Mouse (Mus musculus) gastrocnemius, postnatal 4 days (tissue): ENCODE data around the gene Spats2. TPM values are rescaled to one million over a fixed set of nuclear protein-coding genes. Genes with fewer than 3 reads are reported as not detected.
A peak's percentile ranks its signal among the peaks of the same experiment; 100 is the strongest.
"Not testable (repeated sequence)": the region's sequence is repeated elsewhere in the genome, so short reads cannot be mapped to it uniquely, and the experiment has no call there.

ENCODE experiments used
- DNase-seq, 2 experiments: peaks; one replicate each; pipeline ENCODE4 v3.0.0; 2021 to 2022; ENCODE audit warnings: low spot score in 2 of 2, mixed read lengths in 2 of 2
- long read RNA-seq, 2 experiments: library from polyadenylated mRNA; stranded (forward); transcript quantifications; one replicate each; pipeline ENCODE4 v2.0.0; 2021
- total RNA-seq, 2 experiments: library from RNA; stranded (reverse); gene quantifications; 2 replicates each; pipeline ENCODE4 v1.2.3; 2021

Gene Spats2
- total RNA-seq: 10 to 100 TPM; 21.4 to 22.4 TPM
- long read RNA-seq, experiment 1, transcript Spats2-201 (13 exons, 3,096 nt): major isoform, 39 of 46 reads
- long read RNA-seq, experiment 1, partial matches to known transcripts: 3 of 46 reads
- long read RNA-seq, experiment 1, other reads (novel, unspliced or antisense): 4 of 46 reads
- long read RNA-seq, experiment 2, transcript Spats2-201 (13 exons, 3,096 nt): major isoform, 28 of 35 reads
- long read RNA-seq, experiment 2, partial matches to known transcripts: 2 of 35 reads
- long read RNA-seq, experiment 2, other reads (novel, unspliced or antisense): 5 of 35 reads

DNA sequence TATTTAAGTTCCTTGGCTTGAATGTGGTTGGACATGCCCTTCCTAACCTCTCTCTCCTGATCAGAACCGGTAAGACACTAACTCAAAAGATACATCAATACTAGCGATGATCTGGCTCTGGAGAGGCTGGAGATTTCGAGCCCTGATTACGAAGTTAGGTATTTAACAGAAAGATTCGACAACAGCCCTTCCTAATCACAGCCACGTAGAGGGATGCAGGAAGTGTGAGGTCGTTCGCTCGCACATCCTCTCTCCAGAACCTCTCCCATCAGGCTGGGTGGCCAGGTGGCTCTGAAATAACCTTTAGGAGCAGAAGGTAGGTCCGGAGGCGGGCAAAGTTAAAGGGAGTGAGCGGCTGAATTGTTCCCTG is at the start of gene Spats2:
TSS of gene Spats2 (plus strand) at position 206 of the 370 bp plus-strand sequence.
- no peak for DNase-seq

- DNase-seq: not testable (repeated sequence)
These were observed 49.7 kb upstream of the Spats2 start for GRCm38 (mm10) chr15:99076011-99076410.

DNA sequence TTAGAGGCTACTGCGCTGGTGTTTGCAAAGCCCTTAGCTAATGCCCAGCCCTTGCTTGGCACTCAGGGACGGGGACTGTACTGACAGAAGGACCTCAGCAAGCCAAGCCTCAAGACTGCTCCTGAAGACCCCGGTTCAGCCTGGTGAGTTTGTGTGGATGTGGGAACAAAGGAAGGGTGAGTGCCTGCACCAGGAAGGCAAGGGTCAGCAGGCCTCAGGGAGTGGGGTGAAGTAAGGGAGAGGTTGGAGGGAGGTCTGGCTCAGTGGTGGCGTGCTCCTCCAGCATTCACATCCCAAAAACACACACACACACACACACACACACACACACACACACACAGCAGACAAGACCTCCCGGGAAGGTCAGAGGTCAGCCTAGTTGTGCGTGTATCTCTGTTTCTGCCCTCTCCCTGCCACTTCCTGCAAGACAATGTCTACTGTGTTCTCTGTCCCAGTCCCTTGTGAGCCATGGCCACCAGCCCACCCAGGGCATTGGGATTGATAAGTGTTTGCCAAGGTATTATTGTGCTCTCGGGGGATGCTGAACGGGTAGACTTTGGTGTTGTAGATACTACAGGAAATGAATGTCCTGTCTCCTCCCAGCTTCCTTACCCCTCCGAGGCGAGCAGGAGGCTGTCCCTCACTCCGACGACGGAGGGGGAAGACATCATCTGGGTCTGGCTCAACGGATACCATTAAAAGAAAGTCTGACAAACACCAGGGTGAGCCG is 47.4 kb upstream of the Spats2 start:
- DNase-seq: no peak

DNA sequence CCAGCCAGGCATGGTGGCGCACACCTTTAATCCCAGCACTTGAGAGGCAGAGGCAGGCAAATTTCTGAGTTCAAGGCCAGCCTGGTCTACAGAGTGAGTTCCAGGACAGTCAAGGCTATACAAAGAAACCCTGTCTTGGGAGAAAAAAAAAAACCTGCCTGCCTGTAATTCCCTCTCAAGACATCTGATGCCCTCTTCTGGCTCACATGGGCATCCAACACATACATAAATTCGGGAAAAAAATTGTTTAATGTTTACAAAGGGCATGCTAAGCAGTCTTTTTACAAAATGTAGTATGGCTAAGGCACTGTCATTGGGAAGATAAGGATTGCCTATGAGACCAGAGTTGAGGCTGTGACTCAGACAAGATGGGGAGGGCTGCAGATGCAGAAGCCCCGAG is 45.9 kb upstream of the Spats2 start:
- no peak for DNase-seq

DNA sequence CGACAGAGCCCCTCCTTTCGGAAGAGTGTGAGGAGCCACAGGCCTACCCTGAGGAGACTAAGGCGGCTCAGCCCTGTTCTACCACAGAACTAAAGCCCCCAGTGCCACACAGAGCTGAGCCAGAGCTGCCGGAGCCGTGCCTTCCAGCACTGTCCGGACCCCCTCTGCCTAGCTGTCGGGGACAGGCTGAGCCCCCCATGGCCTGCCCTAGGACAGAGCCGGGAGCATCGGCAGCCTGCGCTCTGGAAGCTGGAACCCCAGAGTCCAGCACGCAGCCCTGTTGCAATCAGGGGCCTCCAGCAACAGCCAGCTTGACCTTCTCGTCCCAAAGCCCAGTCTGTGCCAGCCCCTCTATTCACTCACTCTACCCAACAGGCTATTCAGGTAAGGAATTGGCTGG is 43.4 kb upstream of the Spats2 start:
- no peak for DNase-seq

DNA sequence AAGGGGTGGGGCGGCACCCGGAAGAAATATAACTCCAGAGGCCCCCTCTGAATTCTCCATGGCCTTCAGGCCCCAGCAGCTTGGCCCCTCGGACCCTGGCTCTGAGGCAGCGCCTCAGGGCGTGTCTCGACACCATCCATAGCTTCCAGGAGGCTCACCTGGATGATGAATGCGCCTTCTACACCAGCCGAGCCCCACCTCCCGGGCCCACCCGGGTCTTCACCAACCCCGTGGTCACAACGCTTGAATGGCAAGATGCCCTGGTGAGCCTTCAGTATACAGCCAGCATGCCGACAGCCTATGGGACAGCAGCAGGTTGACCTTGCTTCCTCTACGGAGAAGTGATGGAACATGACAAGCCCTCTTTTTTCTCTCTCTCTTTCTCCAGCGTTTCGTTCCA is 42.9 kb upstream of the Spats2 start:
- DNase-seq: no peak

GRCm38 (mm10) chr15:99083258-99083657 is 42.5 kb upstream of the Spats2 start:
- DNase-seq: peak in 1 of 2 experiments; percentile 42

DNA sequence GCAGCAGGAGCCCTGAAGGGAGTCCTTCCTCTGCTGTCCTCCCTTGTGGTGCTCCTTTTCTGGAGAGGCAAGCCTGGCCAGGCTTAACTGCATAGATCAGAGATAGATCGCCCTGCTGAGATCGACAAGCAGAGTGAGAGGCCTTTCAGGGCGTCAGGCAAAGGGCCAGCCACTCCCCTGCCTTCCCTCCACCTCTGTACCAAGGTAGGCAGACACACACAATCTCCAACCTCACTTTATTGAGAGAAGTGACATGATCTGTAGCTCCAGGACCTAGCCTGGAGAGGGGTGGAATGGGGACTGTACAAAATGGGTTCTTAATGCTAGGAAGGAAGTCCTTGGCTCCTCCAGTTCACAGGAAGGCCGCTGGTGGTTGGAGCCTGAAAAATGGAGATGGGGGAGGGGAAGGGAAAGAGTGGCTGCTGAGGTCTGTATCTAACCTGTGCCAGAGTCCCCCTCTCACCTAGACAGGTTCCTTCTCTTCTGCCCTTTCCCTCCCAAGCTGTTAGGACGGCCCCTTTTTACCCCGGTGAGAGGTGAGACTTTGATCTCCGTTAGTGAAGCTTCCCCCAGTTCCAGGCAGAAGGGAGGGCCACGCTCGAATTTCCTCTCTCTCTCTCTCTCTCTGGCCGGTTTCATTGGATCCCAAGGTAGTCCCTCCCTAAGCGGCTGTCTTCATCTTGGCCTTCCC is 41.7 kb upstream of the Spats2 start:
- no peak for DNase-seq

GRCm38 (mm10) chr15:99084618-99085017 is 41.1 kb upstream of the Spats2 start:
- no peak for DNase-seq

- DNase-seq: no peak
These were observed 39.7 kb upstream of the Spats2 start for GRCm38 (mm10) chr15:99085997-99086396.

- no peak for DNase-seq
These were observed 38.3 kb upstream of the Spats2 start, which contains the start of gene C1ql4 for GRCm38 (mm10) chr15:99087253-99088075. C1ql4 (minus strand) TSS chr15:99087817.

DNA sequence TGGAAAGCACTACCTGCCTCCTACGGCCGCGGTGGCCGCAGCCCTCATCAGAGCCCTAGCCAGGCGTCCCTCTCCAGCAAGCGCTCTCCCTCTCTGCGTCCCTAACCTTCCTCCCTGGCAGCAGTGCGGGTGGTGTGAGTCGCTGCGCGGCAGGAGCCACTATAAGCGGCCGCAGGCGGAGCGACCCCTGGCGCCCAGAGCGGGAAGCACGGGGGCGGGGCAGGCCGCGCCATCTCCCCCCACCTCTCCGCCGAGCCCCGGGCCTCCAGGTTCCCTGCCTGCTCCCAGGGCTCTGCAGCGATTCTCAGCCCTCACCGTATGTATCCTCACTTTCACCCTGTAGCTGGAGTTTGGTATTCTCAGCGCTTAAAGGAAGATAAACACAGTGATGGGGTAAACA is 37.4 kb upstream of the Spats2 start:
- peak; percentile 80 to 84 for DNase-seq

DNA sequence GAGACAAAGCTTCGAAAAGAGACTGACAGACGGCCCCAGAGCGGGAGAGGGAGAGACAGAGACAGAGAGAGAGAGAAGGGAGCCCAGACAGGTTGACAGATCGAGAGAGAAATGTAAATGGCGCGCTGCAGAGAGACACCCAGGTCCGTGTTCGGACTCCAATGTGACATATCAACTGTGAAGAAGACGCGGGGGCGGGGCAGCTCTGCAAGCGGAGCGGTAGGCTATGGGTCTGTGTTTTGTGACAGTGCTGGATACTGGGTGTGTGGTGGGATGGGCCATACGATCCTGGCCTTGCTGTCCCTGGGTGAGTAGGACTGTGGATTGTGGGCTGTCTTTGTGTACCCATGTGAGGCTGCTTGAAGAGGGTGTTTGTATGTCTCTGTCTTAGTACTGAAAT is 36.6 kb upstream of the Spats2 start:
- no peak for DNase-seq

DNA sequence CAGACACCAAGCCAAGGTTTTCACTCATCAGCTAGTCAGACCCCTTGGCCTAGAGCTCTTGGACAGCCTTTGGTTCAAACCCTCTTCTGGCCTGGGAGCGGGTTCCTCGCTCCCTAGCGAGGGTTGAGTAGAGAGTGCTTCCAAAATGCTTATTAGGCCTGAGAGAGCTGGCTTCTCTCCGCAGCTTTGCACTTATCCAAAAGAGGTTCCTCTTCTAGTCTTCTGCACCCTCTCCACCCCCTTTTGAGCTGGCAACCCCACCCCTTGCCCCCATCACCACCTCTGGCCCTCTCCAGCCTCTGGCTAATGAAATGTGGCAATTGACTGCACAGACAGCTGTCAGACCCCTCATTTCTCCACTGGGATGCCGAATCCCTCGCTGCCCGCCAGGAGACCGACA is 32.8 kb upstream of the Spats2 start, which contains the start of gene Dnajc22:
TSS of gene Dnajc22 (plus strand) at position 301 of the 400 bp plus-strand sequence.
- no peak for DNase-seq

- peak in 1 of 2 experiments; percentile 36 for DNase-seq
These were observed 32.1 kb upstream of the Spats2 start for GRCm38 (mm10) chr15:99093291-99094258.

GRCm38 (mm10) chr15:99094631-99095270 is 31.0 kb upstream of the Spats2 start:
- no peak for DNase-seq

GRCm38 (mm10) chr15:99095356-99095755 is 30.4 kb upstream of the Spats2 start:
- no peak for DNase-seq

GRCm38 (mm10) chr15:99096061-99096793 is 29.5 kb upstream of the Spats2 start:
- no peak for DNase-seq
